Mouse (Mus musculus) embryonic facial prominence, embryonic 14.5 days (tissue): ENCODE results near the gene Olfr1446. TPM values are rescaled to one million over a fixed set of nuclear protein-coding genes. Genes with fewer than 3 reads are reported as not detected.

Experiments
- polyA plus RNA-seq: library from polyadenylated mRNA; unstranded; fragments of >200 nt; fragmentation: Nextera tagmentation; extraction: Ambion mirVana; gene quantifications from 2 replicates; pipeline ENCODE4 v1.2.1, GENCODE M21; 2014

Gene Olfr1446
- polyA plus RNA-seq, 1 experiment from 2014 or later: not detected

Other genes starting within 250 kb of the Olfr1446 start
- not detected in 2 replicates for gene Olfr1442, start 223.1 kb downstream of the Olfr1446 start, polyA plus RNA-seq
- gene Olfr1443, start 215.4 kb downstream of the Olfr1446 start, polyA plus RNA-seq: not detected in 2 replicates
- gene Keg1, start 197.7 kb downstream of the Olfr1446 start, polyA plus RNA-seq: not detected in 2 replicates
- 0.29 and 0.81 TPM in 2 replicates for gene Cntf, start 127.9 kb downstream of the Olfr1446 start, polyA plus RNA-seq
- 8.9 and 10.1 TPM in 2 replicates for gene Zfp91, start 97.4 kb downstream of the Olfr1446 start, polyA plus RNA-seq
- gene Lpxn, start 97.3 kb downstream of the Olfr1446 start, polyA plus RNA-seq: 4.2 and 4.6 TPM in 2 replicates
- gene Gm5244, start 46.8 kb downstream of the Olfr1446 start, polyA plus RNA-seq: not detected in 2 replicates
- not detected in 2 replicates for gene Olfr1444, start 36.2 kb downstream of the Olfr1446 start, polyA plus RNA-seq
- not detected in 2 replicates for gene Olfr1445, start 9.7 kb downstream of the Olfr1446 start, polyA plus RNA-seq
- gene Olfr1447, start 10.2 kb upstream of the Olfr1446 start, polyA plus RNA-seq: not detected in 2 replicates
- gene Olfr1448, start 30.9 kb upstream of the Olfr1446 start, polyA plus RNA-seq: not detected in 2 replicates
- not detected in 2 replicates for gene Olfr1449, start 37.3 kb upstream of the Olfr1446 start, polyA plus RNA-seq
- not detected in 2 replicates for gene Olfr1450, start 56.7 kb upstream of the Olfr1446 start, polyA plus RNA-seq
- not detected in 2 replicates for gene Olfr1451, start 101.5 kb upstream of the Olfr1446 start, polyA plus RNA-seq
- gene Olfr1453, start 134.8 kb upstream of the Olfr1446 start, polyA plus RNA-seq: not detected in 2 replicates
- 0.13 TPM in 1 of 2 replicates, not detected in the other for gene Olfr1454, start 167.1 kb upstream of the Olfr1446 start, polyA plus RNA-seq
- not detected in 2 replicates for gene Olfr1457, start 204.4 kb upstream of the Olfr1446 start, polyA plus RNA-seq
- gene Olfr1458, start 213.3 kb upstream of the Olfr1446 start, polyA plus RNA-seq: not detected in 2 replicates